Mouse (Mus musculus): ENCODE measurements around the gene Rab20. TPM values are rescaled to one million over a fixed set of nuclear protein-coding genes. Genes with fewer than 3 reads are reported as not detected.

Rab20 gene
- polyA plus RNA-seq, 1 experiment, result 15.0 TPM

DNA sequence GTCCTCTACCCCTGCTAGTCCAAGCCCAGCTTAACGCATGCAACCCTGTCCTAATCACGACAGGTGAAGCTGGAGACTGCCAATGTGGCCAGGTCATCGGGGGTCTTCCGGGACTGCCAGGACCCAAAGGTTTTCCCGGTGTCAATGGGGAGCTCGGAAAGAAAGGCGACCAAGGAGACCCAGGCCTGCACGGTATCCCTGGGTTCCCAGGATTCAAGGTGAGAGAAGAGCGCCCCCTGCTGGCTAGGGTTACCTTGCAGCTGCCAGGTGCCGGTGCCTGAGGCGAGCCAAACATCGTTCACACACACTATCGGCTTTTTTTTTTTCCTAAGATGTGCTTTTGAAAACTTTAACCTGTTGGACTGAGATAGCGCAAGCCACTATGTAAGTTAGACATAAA is 57.4 kb downstream of the Rab20 start:
- Histone ChIP-seq H3K27ac (ENCODE audit: control insufficient read depth, insufficient read depth, low read length) (no peak overlapping the region), H3K4me3 (ENCODE audit: control insufficient read depth, insufficient read depth, low read length) (no peak overlapping the region), H3K27me3 (ENCODE audit: control insufficient read depth, insufficient read depth, low read length) (no peaks in the 10 kb centered on the region), H3K4me1 (replicated peaks; ENCODE audit: control insufficient read depth, insufficient read depth, low read length) (no peaks in the 10 kb centered on the region), H3K36me3 (ENCODE audit: control insufficient read depth, insufficient read depth, low read length) (no peaks in the 10 kb centered on the region)
- DNase-seq, result peak; percentile 50
- TF ChIP-seq POLR2A (IDR thresholded peaks at IDR 0.05; ENCODE audit: control insufficient read depth, extremely low read depth, insufficient read depth, low read length, poor library complexity) (no peak), CTCF (IDR thresholded peaks at IDR 0.05; ENCODE audit: borderline replicate concordance, control insufficient read depth, extremely low read depth, insufficient read depth, low read length, poor library complexity) (peak; percentile 91)
- WGBS, result 64% methylated on average over 14 of the region's 14 CpGs

DNA sequence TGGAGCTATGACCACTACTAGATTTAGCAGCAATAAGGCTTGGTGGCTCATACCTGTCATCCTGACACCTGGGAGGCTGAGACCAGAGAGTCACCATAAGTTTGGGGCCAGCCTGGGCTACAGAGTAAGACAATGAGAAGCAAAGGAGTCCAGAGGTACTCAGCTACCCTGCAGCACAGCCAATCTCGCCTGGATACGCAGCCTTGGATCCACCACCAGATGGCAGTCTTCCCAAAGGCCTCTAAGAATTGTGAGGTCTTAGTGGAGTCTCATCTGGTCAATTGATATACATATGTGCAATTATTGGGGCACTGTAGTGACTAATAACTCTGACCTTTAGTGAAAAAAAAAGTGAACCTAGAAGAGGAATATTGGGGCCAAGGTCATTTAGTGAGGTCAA is 58.9 kb downstream of the Rab20 start:
- WGBS, result 12% methylated on average over 2 of the region's 2 CpGs
- no peak overlapping the region for H3K27ac ChIP-seq (ENCODE audit: control insufficient read depth, insufficient read depth, low read length)
- no peaks in the 10 kb centered on the region for H3K36me3 ChIP-seq (ENCODE audit: control insufficient read depth, insufficient read depth, low read length)
- no peaks in the 10 kb centered on the region for H3K4me1 ChIP-seq (replicated peaks; ENCODE audit: control insufficient read depth, insufficient read depth, low read length)
- no peak overlapping the region for H3K4me3 ChIP-seq (ENCODE audit: control insufficient read depth, insufficient read depth, low read length)
- DNase-seq, result peak; percentile 51
- no peaks in the 10 kb centered on the region for H3K27me3 ChIP-seq (ENCODE audit: control insufficient read depth, insufficient read depth, low read length)
- TF ChIP-seq POLR2A (IDR thresholded peaks at IDR 0.05; ENCODE audit: control insufficient read depth, extremely low read depth, insufficient read depth, low read length, poor library complexity), result no peak
- TF ChIP-seq CTCF (IDR thresholded peaks at IDR 0.05; ENCODE audit: borderline replicate concordance, control insufficient read depth, extremely low read depth, insufficient read depth, low read length, poor library complexity), result peak; percentile 48; the same call in 1 of the 2 replicates

DNA sequence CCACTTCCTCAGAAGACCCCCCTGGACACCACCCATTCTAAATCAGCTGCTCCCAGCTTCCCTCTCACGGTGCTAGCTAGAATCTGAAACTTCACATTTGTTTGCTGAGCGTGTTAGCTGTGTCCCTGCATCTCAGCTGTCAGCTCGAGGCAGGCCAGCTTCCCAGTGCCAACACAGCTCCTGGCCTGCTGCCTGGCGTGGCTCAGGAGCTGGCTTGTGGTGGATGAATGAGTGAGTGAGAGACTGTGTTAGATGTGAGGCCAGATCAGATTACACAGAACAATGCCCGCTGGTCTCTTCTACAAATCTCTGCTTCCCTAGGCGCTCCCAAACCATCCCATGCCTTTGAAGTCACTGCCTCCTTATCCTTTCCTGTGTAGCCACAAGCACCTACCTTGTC is 59.3 kb downstream of the Rab20 start:
- TF ChIP-seq POLR2A (IDR thresholded peaks at IDR 0.05; ENCODE audit: control insufficient read depth, extremely low read depth, insufficient read depth, low read length, poor library complexity) (no peak), CTCF (IDR thresholded peaks at IDR 0.05; ENCODE audit: borderline replicate concordance, control insufficient read depth, extremely low read depth, insufficient read depth, low read length, poor library complexity) (no peak)
- H3K27ac ChIP-seq (ENCODE audit: control insufficient read depth, insufficient read depth, low read length), result no peak overlapping the region
- 74% methylated on average over 6 of the region's 6 CpGs for WGBS
- no peaks in the 10 kb centered on the region for H3K4me1 ChIP-seq (replicated peaks; ENCODE audit: control insufficient read depth, insufficient read depth, low read length)
- H3K36me3 ChIP-seq (ENCODE audit: control insufficient read depth, insufficient read depth, low read length), result no peaks in the 10 kb centered on the region
- no peaks in the 10 kb centered on the region for H3K27me3 ChIP-seq (ENCODE audit: control insufficient read depth, insufficient read depth, low read length)
- no peak for DNase-seq
- H3K4me3 ChIP-seq (ENCODE audit: control insufficient read depth, insufficient read depth, low read length), result no peak overlapping the region

DNA sequence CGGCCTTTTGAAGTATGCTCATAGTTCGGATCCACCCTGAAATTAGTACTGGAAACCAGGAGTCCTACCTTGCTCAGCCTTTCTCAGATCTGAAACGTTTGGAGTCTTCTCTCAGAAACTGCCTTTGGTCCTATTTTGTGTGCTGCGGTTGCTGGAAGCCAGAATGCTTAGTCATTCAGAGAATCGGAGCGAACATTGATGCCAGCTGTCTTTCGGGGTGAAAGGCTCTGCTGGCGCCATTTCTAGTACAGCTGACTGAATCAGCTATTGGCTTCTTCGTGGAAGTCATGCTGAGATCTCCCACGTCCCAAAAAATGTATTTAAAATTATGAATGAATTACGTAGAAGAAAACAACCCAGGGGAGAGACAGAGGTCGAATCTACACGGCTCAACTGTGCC is 60.7 kb downstream of the Rab20 start:
- WGBS, result 72% methylated on average over 13 of the region's 13 CpGs
- H3K27me3 ChIP-seq (ENCODE audit: control insufficient read depth, insufficient read depth, low read length), result no peaks in the 10 kb centered on the region
- TF ChIP-seq POLR2A (IDR thresholded peaks at IDR 0.05; ENCODE audit: control insufficient read depth, extremely low read depth, insufficient read depth, low read length, poor library complexity) (no peak), CTCF (IDR thresholded peaks at IDR 0.05; ENCODE audit: borderline replicate concordance, control insufficient read depth, extremely low read depth, insufficient read depth, low read length, poor library complexity) (no peak)
- H3K4me1 ChIP-seq (replicated peaks; ENCODE audit: control insufficient read depth, insufficient read depth, low read length), result no peaks in the 10 kb centered on the region
- no peak overlapping the region for H3K4me3 ChIP-seq (ENCODE audit: control insufficient read depth, insufficient read depth, low read length)
- no peak for DNase-seq
- no peak overlapping the region for H3K27ac ChIP-seq (ENCODE audit: control insufficient read depth, insufficient read depth, low read length)
- H3K36me3 ChIP-seq (ENCODE audit: control insufficient read depth, insufficient read depth, low read length), result no peaks in the 10 kb centered on the region

DNA sequence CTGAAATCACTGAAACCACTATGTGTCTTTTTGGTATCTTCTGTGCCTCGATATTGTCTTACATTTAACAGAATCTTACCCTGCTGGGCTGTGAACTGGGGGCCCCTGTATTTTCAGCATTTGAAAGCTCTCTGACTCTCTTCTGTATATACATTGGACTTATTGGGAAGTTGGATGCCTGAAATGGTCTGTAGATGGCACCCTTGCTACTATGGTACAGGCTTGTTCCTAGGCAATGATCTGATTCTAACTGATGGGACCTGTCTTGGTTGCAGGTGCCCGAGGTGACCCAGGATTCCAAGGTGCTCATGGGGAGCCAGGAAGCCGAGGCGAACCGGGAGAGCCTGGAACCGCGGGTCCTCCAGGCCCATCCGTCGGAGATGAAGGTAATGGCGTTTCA is 63.4 kb downstream of the Rab20 start:
- TF ChIP-seq POLR2A (IDR thresholded peaks at IDR 0.05; ENCODE audit: control insufficient read depth, extremely low read depth, insufficient read depth, low read length, poor library complexity), result no peak
- no peak for TF ChIP-seq CTCF (IDR thresholded peaks at IDR 0.05; ENCODE audit: borderline replicate concordance, control insufficient read depth, extremely low read depth, insufficient read depth, low read length, poor library complexity)
- H3K4me1 ChIP-seq (replicated peaks; ENCODE audit: control insufficient read depth, insufficient read depth, low read length), result no peaks in the 10 kb centered on the region
- no peaks in the 10 kb centered on the region for H3K27me3 ChIP-seq (ENCODE audit: control insufficient read depth, insufficient read depth, low read length)
- H3K27ac ChIP-seq (ENCODE audit: control insufficient read depth, insufficient read depth, low read length), result no peak overlapping the region
- H3K4me3 ChIP-seq (ENCODE audit: control insufficient read depth, insufficient read depth, low read length), result no peak overlapping the region
- 91% methylated on average over 10 of the region's 10 CpGs for WGBS
- no peaks in the 10 kb centered on the region for H3K36me3 ChIP-seq (ENCODE audit: control insufficient read depth, insufficient read depth, low read length)
- no peak for DNase-seq

DNA sequence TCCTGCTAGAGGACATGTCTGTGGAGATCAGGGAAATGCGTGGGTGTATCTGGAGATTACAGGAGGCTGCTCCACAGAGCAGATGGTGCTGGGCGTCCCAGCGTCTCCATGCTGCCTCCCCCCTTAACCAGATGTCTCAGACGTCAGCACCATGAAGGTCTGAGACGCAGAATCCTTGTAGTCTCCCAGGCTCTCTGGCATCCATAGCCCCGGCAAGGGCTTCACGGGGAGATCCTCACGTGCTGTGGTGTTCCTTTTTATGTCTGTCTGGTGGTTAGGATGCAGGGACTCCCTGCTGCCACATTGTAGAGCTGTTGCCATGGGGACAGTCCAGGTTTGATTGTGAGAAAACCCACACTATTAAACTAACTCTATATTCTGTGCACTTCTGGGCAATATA is 64.2 kb downstream of the Rab20 start:
- no peak for DNase-seq
- H3K4me3 ChIP-seq (ENCODE audit: control insufficient read depth, insufficient read depth, low read length), result no peak overlapping the region
- TF ChIP-seq CTCF (IDR thresholded peaks at IDR 0.05; ENCODE audit: borderline replicate concordance, control insufficient read depth, extremely low read depth, insufficient read depth, low read length, poor library complexity), result no peak
- no peak for TF ChIP-seq POLR2A (IDR thresholded peaks at IDR 0.05; ENCODE audit: control insufficient read depth, extremely low read depth, insufficient read depth, low read length, poor library complexity)
- H3K4me1 ChIP-seq (replicated peaks; ENCODE audit: control insufficient read depth, insufficient read depth, low read length), result no peaks in the 10 kb centered on the region
- no peaks in the 10 kb centered on the region for H3K36me3 ChIP-seq (ENCODE audit: control insufficient read depth, insufficient read depth, low read length)
- H3K27me3 ChIP-seq (ENCODE audit: control insufficient read depth, insufficient read depth, low read length), result no peaks in the 10 kb centered on the region
- H3K27ac ChIP-seq (ENCODE audit: control insufficient read depth, insufficient read depth, low read length), result no peak overlapping the region
- 80% methylated on average over 8 of the region's 8 CpGs for WGBS

DNA sequence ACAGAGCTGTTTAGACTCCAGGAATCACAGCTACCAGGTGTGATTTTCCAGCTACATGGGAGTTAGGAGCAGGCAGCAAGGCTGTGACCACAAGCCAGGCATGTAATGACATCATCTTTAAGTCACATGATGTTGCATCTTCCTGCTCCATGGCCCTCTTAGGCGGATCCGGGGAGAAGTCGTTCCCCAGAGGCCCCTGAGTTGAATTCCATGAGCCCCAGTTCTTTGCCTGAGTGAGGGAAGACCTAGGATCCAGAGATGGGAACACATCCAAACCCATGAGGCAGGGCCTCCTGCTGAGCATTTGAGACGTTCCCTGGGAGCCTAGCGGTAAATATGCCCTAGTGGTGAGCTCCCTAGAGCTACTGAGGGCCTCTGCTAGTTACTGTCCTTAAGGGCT is 66.1 kb downstream of the Rab20 start:
- no peaks in the 10 kb centered on the region for H3K36me3 ChIP-seq (ENCODE audit: control insufficient read depth, insufficient read depth, low read length)
- 84% methylated on average over 5 of the region's 5 CpGs for WGBS
- H3K27ac ChIP-seq (ENCODE audit: control insufficient read depth, insufficient read depth, low read length), result no peak overlapping the region
- TF ChIP-seq POLR2A (IDR thresholded peaks at IDR 0.05; ENCODE audit: control insufficient read depth, extremely low read depth, insufficient read depth, low read length, poor library complexity), result no peak
- TF ChIP-seq CTCF (IDR thresholded peaks at IDR 0.05; ENCODE audit: borderline replicate concordance, control insufficient read depth, extremely low read depth, insufficient read depth, low read length, poor library complexity), result no peak
- H3K4me3 ChIP-seq (ENCODE audit: control insufficient read depth, insufficient read depth, low read length), result no peak overlapping the region
- DNase-seq, result no peak
- H3K27me3 ChIP-seq (ENCODE audit: control insufficient read depth, insufficient read depth, low read length), result no peaks in the 10 kb centered on the region
- no peaks in the 10 kb centered on the region for H3K4me1 ChIP-seq (replicated peaks; ENCODE audit: control insufficient read depth, insufficient read depth, low read length)
